Mouse (Mus musculus): ENCODE data around the gene Galnt2. TPM values are rescaled to one million over a fixed set of nuclear protein-coding genes. Genes with fewer than 3 reads are reported as not detected.

The Galnt2 gene
- polyA plus RNA-seq, 1 experiment from 2014 or later: 56.4 TPM

GRCm38 (mm10) chr8:124240932-124241331, 9.7 kb downstream of the Galnt2 start:
- no peak for DNase-seq (ENCODE audit: low spot score)
- no peaks in the 10 kb centered on the region for H3K9me3 ChIP-seq (ENCODE audit: control insufficient read depth, low read length)
- no peak overlapping the region for H3K4me3 ChIP-seq (ENCODE audit: low read depth, low read length)
- peaks cover 8% of the 10 kb centered on the region; the same call in 1 of the 2 replicates for H3K4me1 ChIP-seq (ENCODE audit: control insufficient read depth, insufficient read depth, low read length)
- no peak overlapping the region for H3K9ac ChIP-seq (ENCODE audit: low read length)
- H3K27ac ChIP-seq (replicated peaks; ENCODE audit: low read depth, low read length): no peak overlapping the region
- no peak overlapping the region for H3K4me2 ChIP-seq (ENCODE audit: low read depth, severe bottlenecking)
- H3K27me3 ChIP-seq (ENCODE audit: control insufficient read depth, insufficient read depth, low read length): no peaks in the 10 kb centered on the region
- no peak for ATAC-seq (ENCODE audit: insufficient number of reproducible peaks, low FRiP score, low TSS enrichment, low read depth)
- H3K36me3 ChIP-seq (ENCODE audit: control insufficient read depth, insufficient read depth, low read length): peaks cover 6% of the 10 kb centered on the region
- WGBS: 54% methylated on average over 8 of the region's 8 CpGs

GRCm38 (mm10) chr8:124242208-124242607, 11.0 kb downstream of the Galnt2 start:
- H3K4me3 ChIP-seq (ENCODE audit: low read depth, low read length): no peak overlapping the region
- H3K27ac ChIP-seq (replicated peaks; ENCODE audit: low read depth, low read length): no peak overlapping the region
- WGBS: 90% methylated on average over 6 of the region's 6 CpGs
- no peak for DNase-seq (ENCODE audit: low spot score)
- no peak for ATAC-seq (ENCODE audit: insufficient number of reproducible peaks, low FRiP score, low TSS enrichment, low read depth)
- H3K4me1 ChIP-seq (ENCODE audit: control insufficient read depth, insufficient read depth, low read length): peaks cover 8% of the 10 kb centered on the region; the same call in 1 of the 2 replicates
- H3K4me2 ChIP-seq (ENCODE audit: low read depth, severe bottlenecking): no peak overlapping the region
- no peak overlapping the region for H3K9ac ChIP-seq (ENCODE audit: low read length)
- H3K9me3 ChIP-seq (ENCODE audit: control insufficient read depth, low read length): no peaks in the 10 kb centered on the region
- no peaks in the 10 kb centered on the region for H3K27me3 ChIP-seq (ENCODE audit: control insufficient read depth, insufficient read depth, low read length)
- H3K36me3 ChIP-seq (ENCODE audit: control insufficient read depth, insufficient read depth, low read length): peaks cover 6% of the 10 kb centered on the region

- DNase-seq (ENCODE audit: low spot score) (no peak), ATAC-seq (ENCODE audit: insufficient number of reproducible peaks, low FRiP score, low TSS enrichment, low read depth) (no peak)
- no peak overlapping the region for H3K4me3 ChIP-seq (ENCODE audit: low read depth, low read length)
- 93% methylated on average over 5 of the region's 5 CpGs for WGBS
- H3K36me3 ChIP-seq (ENCODE audit: control insufficient read depth, insufficient read depth, low read length): peaks cover 6% of the 10 kb centered on the region
- H3K27me3 ChIP-seq (ENCODE audit: control insufficient read depth, insufficient read depth, low read length): no peaks in the 10 kb centered on the region
- no peaks in the 10 kb centered on the region for H3K9me3 ChIP-seq (ENCODE audit: control insufficient read depth, low read length)
- H3K4me1 ChIP-seq (ENCODE audit: control insufficient read depth, insufficient read depth, low read length): peaks cover 8% of the 10 kb centered on the region; the same call in 1 of the 2 replicates
- H3K9ac ChIP-seq (ENCODE audit: low read length): no peak overlapping the region
- H3K27ac ChIP-seq (replicated peaks; ENCODE audit: low read depth, low read length): no peak overlapping the region
- no peak overlapping the region for H3K4me2 ChIP-seq (ENCODE audit: low read depth, severe bottlenecking)
Observed at GRCm38 (mm10) chr8:124242913-124243312, 11.7 kb downstream of the Galnt2 start.

GRCm38 (mm10) chr8:124247581-124247980, 16.4 kb downstream of the Galnt2 start:
- WGBS: 89% methylated on average over 6 of the region's 6 CpGs
- peaks cover 9% of the 10 kb centered on the region for H3K4me1 ChIP-seq (ENCODE audit: control insufficient read depth, insufficient read depth, low read length)
- H3K36me3 ChIP-seq (ENCODE audit: control insufficient read depth, insufficient read depth, low read length): peaks cover 6% of the 10 kb centered on the region
- ATAC-seq (ENCODE audit: insufficient number of reproducible peaks, low FRiP score, low TSS enrichment, low read depth) (no peak), DNase-seq (ENCODE audit: low spot score) (no peak)
- H3K4me3 ChIP-seq (ENCODE audit: low read depth, low read length): no peak overlapping the region
- H3K27me3 ChIP-seq (ENCODE audit: control insufficient read depth, insufficient read depth, low read length): no peaks in the 10 kb centered on the region
- no peaks in the 10 kb centered on the region for H3K9me3 ChIP-seq (ENCODE audit: control insufficient read depth, low read length)
- H3K4me2 ChIP-seq (ENCODE audit: low read depth, severe bottlenecking): no peak overlapping the region
- no peak overlapping the region for H3K9ac ChIP-seq (ENCODE audit: low read length)
- no peak overlapping the region for H3K27ac ChIP-seq (replicated peaks; ENCODE audit: low read depth, low read length)

- Histone ChIP-seq H3K4me2 (ENCODE audit: low read depth, severe bottlenecking) (no peak overlapping the region), H3K9me3 (ENCODE audit: control insufficient read depth, low read length) (no peaks in the 10 kb centered on the region), H3K36me3 (ENCODE audit: control insufficient read depth, insufficient read depth, low read length) (peaks cover 5% of the 10 kb centered on the region), H3K27ac (replicated peaks; ENCODE audit: low read depth, low read length) (no peak overlapping the region), H3K27me3 (ENCODE audit: control insufficient read depth, insufficient read depth, low read length) (no peaks in the 10 kb centered on the region), H3K9ac (ENCODE audit: low read length) (no peak overlapping the region), H3K4me3 (ENCODE audit: low read depth, low read length) (no peak overlapping the region), H3K4me1 (ENCODE audit: control insufficient read depth, insufficient read depth, low read length) (peaks cover 9% of the 10 kb centered on the region)
- WGBS: 89% methylated on average over 6 of the region's 6 CpGs
- DNase-seq (ENCODE audit: low spot score) (no peak), ATAC-seq (ENCODE audit: insufficient number of reproducible peaks, low FRiP score, low TSS enrichment, low read depth) (no peak)
Observed at GRCm38 (mm10) chr8:124248688-124249087, 17.5 kb downstream of the Galnt2 start.

- Histone ChIP-seq H3K36me3 (ENCODE audit: control insufficient read depth, insufficient read depth, low read length) (no peaks in the 10 kb centered on the region; the same call in 1 of the 2 replicates), H3K4me3 (ENCODE audit: low read depth, low read length) (no peak overlapping the region), H3K27me3 (ENCODE audit: control insufficient read depth, insufficient read depth, low read length) (no peaks in the 10 kb centered on the region), H3K9ac (ENCODE audit: low read length) (no peak overlapping the region), H3K27ac (replicated peaks; ENCODE audit: low read depth, low read length) (no peak overlapping the region), H3K4me2 (ENCODE audit: low read depth, severe bottlenecking) (no peak overlapping the region), H3K4me1 (ENCODE audit: control insufficient read depth, insufficient read depth, low read length) (peaks cover 9% of the 10 kb centered on the region), H3K9me3 (ENCODE audit: control insufficient read depth, low read length) (no peaks in the 10 kb centered on the region)
- ATAC-seq (ENCODE audit: insufficient number of reproducible peaks, low FRiP score, low TSS enrichment, low read depth) (no peak), DNase-seq (ENCODE audit: low spot score) (no peak)
- WGBS: 21% methylated on average over 3 of the region's 3 CpGs
Observed at GRCm38 (mm10) chr8:124250255-124250654, 19.1 kb downstream of the Galnt2 start.

GRCm38 (mm10) chr8:124250785-124251184, 19.6 kb downstream of the Galnt2 start:
- DNase-seq (ENCODE audit: low spot score): no peak
- Histone ChIP-seq H3K4me1 (ENCODE audit: control insufficient read depth, insufficient read depth, low read length) (peaks cover 9% of the 10 kb centered on the region), H3K9ac (ENCODE audit: low read length) (no peak overlapping the region), H3K27me3 (ENCODE audit: control insufficient read depth, insufficient read depth, low read length) (no peaks in the 10 kb centered on the region), H3K27ac (replicated peaks; ENCODE audit: low read depth, low read length) (no peak overlapping the region), H3K36me3 (ENCODE audit: control insufficient read depth, insufficient read depth, low read length) (no peaks in the 10 kb centered on the region; the same call in 1 of the 2 replicates), H3K4me2 (ENCODE audit: low read depth, severe bottlenecking) (no peak overlapping the region), H3K9me3 (ENCODE audit: control insufficient read depth, low read length) (no peaks in the 10 kb centered on the region), H3K4me3 (ENCODE audit: low read depth, low read length) (no peak overlapping the region)
- no peak for ATAC-seq (ENCODE audit: insufficient number of reproducible peaks, low FRiP score, low TSS enrichment, low read depth)
- WGBS: 18% methylated on average over 4 of the region's 4 CpGs

GRCm38 (mm10) chr8:124252533-124252950, 21.4 kb downstream of the Galnt2 start:
- no peak overlapping the region for H3K4me2 ChIP-seq (ENCODE audit: low read depth, severe bottlenecking)
- DNase-seq (ENCODE audit: low spot score): no peak
- H3K27ac ChIP-seq (replicated peaks; ENCODE audit: low read depth, low read length): no peak overlapping the region
- no peak overlapping the region for H3K9ac ChIP-seq (ENCODE audit: low read length)
- WGBS: 94% methylated on average over 5 of the region's 5 CpGs
- no peak overlapping the region for H3K4me3 ChIP-seq (ENCODE audit: low read depth, low read length)
- no peaks in the 10 kb centered on the region for H3K27me3 ChIP-seq (ENCODE audit: control insufficient read depth, insufficient read depth, low read length)
- no peaks in the 10 kb centered on the region for H3K36me3 ChIP-seq (ENCODE audit: control insufficient read depth, insufficient read depth, low read length)
- H3K9me3 ChIP-seq (ENCODE audit: control insufficient read depth, low read length): no peaks in the 10 kb centered on the region
- peaks cover 9% of the 10 kb centered on the region for H3K4me1 ChIP-seq (ENCODE audit: control insufficient read depth, insufficient read depth, low read length)
- no peak for ATAC-seq (ENCODE audit: insufficient number of reproducible peaks, low FRiP score, low TSS enrichment, low read depth)

GRCm38 (mm10) chr8:124253939-124254338, 22.7 kb downstream of the Galnt2 start:
- H3K9me3 ChIP-seq (ENCODE audit: control insufficient read depth, low read length): no peaks in the 10 kb centered on the region
- no peak for ATAC-seq (ENCODE audit: insufficient number of reproducible peaks, low FRiP score, low TSS enrichment, low read depth)
- H3K27ac ChIP-seq (replicated peaks; ENCODE audit: low read depth, low read length): no peak overlapping the region
- no peak overlapping the region for H3K9ac ChIP-seq (ENCODE audit: low read length)
- H3K27me3 ChIP-seq (ENCODE audit: control insufficient read depth, insufficient read depth, low read length): no peaks in the 10 kb centered on the region
- WGBS: 84% methylated on average over 6 of the region's 6 CpGs
- no peak overlapping the region for H3K4me2 ChIP-seq (ENCODE audit: low read depth, severe bottlenecking)
- no peak for DNase-seq (ENCODE audit: low spot score)
- H3K4me1 ChIP-seq (ENCODE audit: control insufficient read depth, insufficient read depth, low read length): peaks cover 9% of the 10 kb centered on the region
- no peak overlapping the region for H3K4me3 ChIP-seq (ENCODE audit: low read depth, low read length)
- H3K36me3 ChIP-seq (ENCODE audit: control insufficient read depth, insufficient read depth, low read length): no peaks in the 10 kb centered on the region
